Mouse (Mus musculus): ENCODE measurements around the gene Tmcc1. TPM values are rescaled to one million over a fixed set of nuclear protein-coding genes. Genes with fewer than 3 reads are reported as not detected.
"Not testable (repeated sequence)": the region's sequence is repeated elsewhere in the genome, so short reads cannot be mapped to it uniquely, and the experiment has no call there.

The Tmcc1 gene
- total and polyA plus RNA-seq, 2 experiments from 2014 or later = 11.8 to 40.9 TPM

GRCm38 (mm10) chr6:116127918-116128443, 65.3 kb downstream of the Tmcc1 start:
- ATAC-seq (ENCODE audit: low FRiP score) = no peak
- no peak overlapping the region for H3K4me3 ChIP-seq (ENCODE audit: low read depth, low read length)
- no peak overlapping the region for H3K4me2 ChIP-seq (ENCODE audit: low read depth, low read length, poor library complexity, severe bottlenecking)
- H3K4me1 ChIP-seq (ENCODE audit: insufficient read depth, low read length) = no peaks in the 10 kb centered on the region
- no peak for TF ChIP-seq CTCF (IDR thresholded peaks at IDR 0.05)
- no peaks in the 10 kb centered on the region for H3K27me3 ChIP-seq (ENCODE audit: insufficient read depth, low read length)
- DNase-seq (ENCODE audit: low spot score) = no peak
- H3K9ac ChIP-seq (replicated peaks; ENCODE audit: low read length, poor library complexity, severe bottlenecking) = no peak overlapping the region
- H3K27ac ChIP-seq (ENCODE audit: low read depth, low read length) = no peak overlapping the region
- H3K36me3 ChIP-seq (ENCODE audit: insufficient read depth, low read length) = no peaks in the 10 kb centered on the region
- H3K9me3 ChIP-seq (ENCODE audit: low read length) = no peaks in the 10 kb centered on the region

- TF ChIP-seq CTCF (IDR thresholded peaks at IDR 0.05) = no peak
- no peaks in the 10 kb centered on the region for H3K27me3 ChIP-seq (ENCODE audit: insufficient read depth, low read length)
- ATAC-seq (ENCODE audit: low FRiP score) = no peak
- no peaks in the 10 kb centered on the region for H3K9me3 ChIP-seq (ENCODE audit: low read length)
- no peak for DNase-seq (ENCODE audit: low spot score)
- no peak overlapping the region for H3K9ac ChIP-seq (replicated peaks; ENCODE audit: low read length, poor library complexity, severe bottlenecking)
- H3K4me3 ChIP-seq (ENCODE audit: low read depth, low read length) = no peak overlapping the region
- no peak overlapping the region for H3K27ac ChIP-seq (ENCODE audit: low read depth, low read length)
- H3K4me1 ChIP-seq (ENCODE audit: insufficient read depth, low read length) = no peaks in the 10 kb centered on the region
- H3K36me3 ChIP-seq (ENCODE audit: insufficient read depth, low read length) = no peaks in the 10 kb centered on the region
- H3K4me2 ChIP-seq (ENCODE audit: low read depth, low read length, poor library complexity, severe bottlenecking) = no peak overlapping the region
Measured at GRCm38 (mm10) chr6:116126577-116126976, 66.7 kb downstream of the Tmcc1 start.

- H3K27ac ChIP-seq (ENCODE audit: low read depth, low read length) = no peak overlapping the region
- H3K36me3 ChIP-seq (ENCODE audit: insufficient read depth, low read length) = no peaks in the 10 kb centered on the region
- no peaks in the 10 kb centered on the region for H3K27me3 ChIP-seq (ENCODE audit: insufficient read depth, low read length)
- no peaks in the 10 kb centered on the region for H3K4me1 ChIP-seq (ENCODE audit: insufficient read depth, low read length)
- H3K4me2 ChIP-seq (ENCODE audit: low read depth, low read length, poor library complexity, severe bottlenecking) = no peak overlapping the region
- WGBS = 81% methylated on average over 1 of the region's 1 CpGs
- ATAC-seq (ENCODE audit: low FRiP score) (no peak), DNase-seq (ENCODE audit: low spot score) (no peak)
- no peak overlapping the region for H3K4me3 ChIP-seq (ENCODE audit: low read depth, low read length)
- no peak for TF ChIP-seq CTCF (IDR thresholded peaks at IDR 0.05)
- no peaks in the 10 kb centered on the region for H3K9me3 ChIP-seq (ENCODE audit: low read length)
- H3K9ac ChIP-seq (replicated peaks; ENCODE audit: low read length, poor library complexity, severe bottlenecking) = no peak overlapping the region
Measured at GRCm38 (mm10) chr6:116122881-116123280, 70.4 kb downstream of the Tmcc1 start.

GRCm38 (mm10) chr6:116119669-116120068, 73.6 kb downstream of the Tmcc1 start:
- ATAC-seq (ENCODE audit: low FRiP score) (no peak), DNase-seq (ENCODE audit: low spot score) (no peak)
- no peak for TF ChIP-seq CTCF (IDR thresholded peaks at IDR 0.05)
- Histone ChIP-seq H3K27ac (ENCODE audit: low read depth, low read length) (no peak overlapping the region), H3K4me2 (ENCODE audit: low read depth, low read length, poor library complexity, severe bottlenecking) (no peak overlapping the region), H3K4me1 (ENCODE audit: insufficient read depth, low read length) (no peaks in the 10 kb centered on the region), H3K9ac (replicated peaks; ENCODE audit: low read length, poor library complexity, severe bottlenecking) (no peak overlapping the region), H3K36me3 (ENCODE audit: insufficient read depth, low read length) (no peaks in the 10 kb centered on the region), H3K4me3 (ENCODE audit: low read depth, low read length) (no peak overlapping the region), H3K9me3 (ENCODE audit: low read length) (no peaks in the 10 kb centered on the region), H3K27me3 (ENCODE audit: insufficient read depth, low read length) (no peaks in the 10 kb centered on the region)
- WGBS = 50% methylated on average over 4 of the region's 4 CpGs

GRCm38 (mm10) chr6:116116634-116117033, 76.7 kb downstream of the Tmcc1 start:
- not testable (repeated sequence) for H3K9me3 ChIP-seq (ENCODE audit: low read length); H3K4me1 ChIP-seq (ENCODE audit: insufficient read depth, low read length); H3K36me3 ChIP-seq (ENCODE audit: insufficient read depth, low read length); H3K27ac ChIP-seq (ENCODE audit: low read depth, low read length); H3K9ac ChIP-seq (replicated peaks; ENCODE audit: low read length, poor library complexity, severe bottlenecking); H3K4me2 ChIP-seq (ENCODE audit: low read depth, low read length, poor library complexity, severe bottlenecking); DNase-seq (ENCODE audit: low spot score); H3K27me3 ChIP-seq (ENCODE audit: insufficient read depth, low read length); ATAC-seq (ENCODE audit: low FRiP score); H3K4me3 ChIP-seq (ENCODE audit: low read depth, low read length)
- 93% methylated on average over 6 of the region's 6 CpGs for WGBS
- TF ChIP-seq CTCF (IDR thresholded peaks at IDR 0.05) = peak; percentile 22; the same call in 1 of the 2 replicates

- Histone ChIP-seq H3K9me3 (ENCODE audit: low read length) (no peaks in the 10 kb centered on the region), H3K27me3 (ENCODE audit: insufficient read depth, low read length) (no peaks in the 10 kb centered on the region), H3K4me1 (ENCODE audit: insufficient read depth, low read length) (peaks cover 3% of the 10 kb centered on the region; the same call in 1 of the 2 replicates), H3K4me3 (ENCODE audit: low read depth, low read length) (no peak overlapping the region), H3K27ac (ENCODE audit: low read depth, low read length) (no peak overlapping the region), H3K36me3 (ENCODE audit: insufficient read depth, low read length) (no peaks in the 10 kb centered on the region), H3K9ac (replicated peaks; ENCODE audit: low read length, poor library complexity, severe bottlenecking) (no peak overlapping the region), H3K4me2 (ENCODE audit: low read depth, low read length, poor library complexity, severe bottlenecking) (no peak overlapping the region)
- DNase-seq (ENCODE audit: low spot score) = no peak
- no peak for ATAC-seq (ENCODE audit: low FRiP score)
- no peak for TF ChIP-seq CTCF (IDR thresholded peaks at IDR 0.05)
- 82% methylated on average over 4 of the region's 4 CpGs for WGBS
Measured at GRCm38 (mm10) chr6:116110588-116110987, 82.7 kb downstream of the Tmcc1 start.
